Mouse (Mus musculus) layer of hippocampus, adult 9-11 months (tissue): Measurements from ENCODE around the gene Slc27a1.
"Not testable (repeated sequence)": the region's sequence is repeated elsewhere in the genome, so short reads cannot be mapped to it uniquely, and the experiment has no call there.

Source experiments
- DNase-seq: peaks from one replicate; pipeline ENCODE4 v3.0.0; 2022

Slc27a1 gene

GRCm38 (mm10) chr8:71568387-71568937, at the start of gene Slc27a1:
Gene Slc27a1 (plus strand): TSS chr8:71568882.
- peak; percentile 76 for DNase-seq

GRCm38 (mm10) chr8:71519037-71519825, 49.5 kb upstream of the Slc27a1 start:
- not testable (repeated sequence) for DNase-seq

GRCm38 (mm10) chr8:71521634-71522033, 47.0 kb upstream of the Slc27a1 start:
- peak; percentile 92 for DNase-seq

GRCm38 (mm10) chr8:71525226-71526050, 43.2 kb upstream of the Slc27a1 start, which contains the start of gene Ccdc194:
Gene Ccdc194 (minus strand): TSS chr8:71525711.
- DNase-seq = no peak

- DNase-seq = no peak
These were observed 42.4 kb upstream of the Slc27a1 start for GRCm38 (mm10) chr8:71526272-71526671.

- DNase-seq = no peak
These were observed 41.4 kb upstream of the Slc27a1 start for GRCm38 (mm10) chr8:71527162-71527870.

- DNase-seq = no peak
These were observed 40.2 kb upstream of the Slc27a1 start for GRCm38 (mm10) chr8:71528362-71529073.

- DNase-seq = peak; percentile 58
These were observed 37.8 kb upstream of the Slc27a1 start for GRCm38 (mm10) chr8:71530735-71531467.

- DNase-seq = no peak
These were observed 34.3 kb upstream of the Slc27a1 start for GRCm38 (mm10) chr8:71534263-71534810.

- DNase-seq = no peak
These were observed 33.0 kb upstream of the Slc27a1 start for GRCm38 (mm10) chr8:71535663-71536062.

- DNase-seq = peak; percentile 82
These were observed 31.4 kb upstream of the Slc27a1 start, which contains the start of gene Bst2 for GRCm38 (mm10) chr8:71537028-71537867. Gene Bst2 (minus strand): TSS chr8:71537456.

GRCm38 (mm10) chr8:71542632-71543343, 25.9 kb upstream of the Slc27a1 start, which contains the start of gene Mvb12a:
Gene Mvb12a (plus strand): TSS chr8:71542922.
- DNase-seq = peak; percentile 99

GRCm38 (mm10) chr8:71543755-71544154, 24.9 kb upstream of the Slc27a1 start:
- no peak for DNase-seq

- DNase-seq = no peak
These were observed 23.6 kb upstream of the Slc27a1 start for GRCm38 (mm10) chr8:71545053-71545452.

GRCm38 (mm10) chr8:71547590-71547989, 21.1 kb upstream of the Slc27a1 start:
- no peak for DNase-seq

GRCm38 (mm10) chr8:71550754-71551153, 17.9 kb upstream of the Slc27a1 start:
- no peak for DNase-seq

GRCm38 (mm10) chr8:71552770-71553169, 15.9 kb upstream of the Slc27a1 start:
- DNase-seq = no peak

- no peak for DNase-seq
These were observed 14.7 kb upstream of the Slc27a1 start for GRCm38 (mm10) chr8:71554001-71554400.

- no peak for DNase-seq
These were observed 14.0 kb upstream of the Slc27a1 start for GRCm38 (mm10) chr8:71554644-71555043.
